Mouse (Mus musculus) adrenal gland, adult 8-10 months (tissue): ENCODE measurements around the gene Ttbk2. TPM values are rescaled to one million over a fixed set of nuclear protein-coding genes. Genes with fewer than 3 reads are reported as not detected.

Experiments used
- DNase-seq: peaks from one replicate; pipeline ENCODE4 v3.0.0; 2022
- total RNA-seq, 4 experiments: library from RNA; stranded (reverse); gene quantifications; 2 replicates each; pipeline ENCODE4 v1.2.4; 2022

Ttbk2 gene
- total RNA-seq, result 10 to 100 TPM; 12.5 to 21.0 (median 16.8) TPM

DNA sequence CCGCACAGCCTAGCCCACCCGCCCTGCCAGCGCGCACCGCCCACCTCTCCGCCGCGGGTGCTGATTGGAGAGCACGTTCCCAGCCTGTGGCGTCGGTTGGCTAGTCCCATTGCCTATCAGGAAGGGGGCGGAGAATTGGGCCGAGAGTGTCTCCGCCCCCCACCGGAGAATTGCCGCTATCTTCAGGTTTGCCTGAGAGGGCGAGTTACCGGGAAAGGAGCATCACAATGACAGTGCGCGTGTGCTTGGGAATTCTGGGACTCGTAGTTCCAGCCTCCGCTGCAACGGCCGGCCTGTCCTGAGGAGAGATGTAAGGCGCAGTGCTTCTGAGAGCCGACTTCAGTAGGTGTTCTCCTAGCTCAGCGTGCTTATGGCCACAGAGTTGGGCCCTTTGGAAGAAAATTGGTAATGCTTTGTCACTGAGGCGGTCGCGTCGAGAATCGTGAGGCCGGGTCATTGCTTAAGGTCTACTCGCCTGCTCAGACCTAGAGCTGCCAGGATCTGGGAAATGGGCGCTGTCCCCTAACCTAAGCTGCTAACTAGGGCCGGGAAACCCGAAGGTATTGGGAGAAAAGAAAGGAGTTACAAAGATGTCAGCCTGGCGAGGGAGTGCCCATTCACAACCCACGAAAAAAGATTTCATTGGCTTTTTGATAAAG, at the start of gene Ttbk2:
TSS of gene Ttbk2 (minus strand) at position 181 of the 659 bp plus-strand sequence.
- DNase-seq, result peak; percentile 97

DNA sequence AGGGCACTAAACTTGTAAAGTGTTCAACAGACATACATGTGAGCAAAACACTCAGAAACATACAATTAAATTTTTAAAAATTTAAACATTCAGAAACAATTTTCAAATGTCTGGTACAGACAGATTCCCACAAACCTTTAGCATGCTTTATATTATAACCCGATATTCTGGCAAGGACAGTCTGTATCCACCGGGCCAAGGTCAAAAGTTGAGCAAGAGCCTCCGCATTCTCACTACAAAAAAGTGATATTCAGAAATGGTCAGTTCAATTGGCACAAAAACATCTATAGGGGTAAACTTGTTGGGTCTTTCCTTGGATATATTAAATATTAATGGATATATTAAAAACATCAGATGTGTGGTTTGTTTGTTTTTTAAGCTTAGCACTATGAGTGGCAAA, 46.0 kb upstream of the Ttbk2 start:
- DNase-seq, result peak; percentile 8

DNA sequence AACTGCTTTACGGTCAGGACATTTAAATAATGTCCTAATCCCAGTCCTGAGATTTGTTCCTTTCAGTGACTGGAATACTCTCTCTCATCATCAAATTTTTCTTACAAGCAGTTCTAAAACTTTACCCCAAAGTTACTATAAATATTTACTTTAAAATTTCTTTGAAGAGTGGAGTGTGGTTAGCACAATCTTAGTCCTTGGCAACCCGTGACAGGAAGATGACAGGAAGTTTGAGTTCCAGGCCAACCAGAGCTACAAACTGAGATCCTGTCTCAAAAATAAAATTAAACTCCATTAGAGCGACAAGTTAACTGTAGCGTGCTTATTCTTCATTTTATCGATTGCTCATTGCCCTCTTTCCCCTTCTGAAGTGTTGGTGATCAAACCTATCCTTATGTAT, 37.2 kb upstream of the Ttbk2 start:
- DNase-seq, result no peak

DNA sequence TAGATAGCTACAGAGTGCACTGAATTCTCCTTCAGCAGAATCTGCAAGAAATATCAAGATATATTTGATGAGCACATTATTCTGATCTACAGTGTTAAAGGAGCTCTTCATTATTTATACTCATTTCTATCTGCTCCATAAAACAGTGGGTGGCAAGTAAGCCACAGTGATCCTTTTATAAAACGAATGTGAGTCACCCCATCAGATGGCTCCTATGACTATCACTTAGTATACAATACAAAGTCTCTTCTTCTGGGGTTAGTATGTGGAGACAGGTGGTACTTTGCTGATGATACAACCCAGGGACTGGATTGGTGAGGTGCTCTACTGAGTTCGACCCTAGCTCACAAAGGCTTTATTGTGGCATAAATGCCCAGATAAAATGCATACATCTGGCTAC, 22.8 kb upstream of the Ttbk2 start:
- no peak for DNase-seq

DNA sequence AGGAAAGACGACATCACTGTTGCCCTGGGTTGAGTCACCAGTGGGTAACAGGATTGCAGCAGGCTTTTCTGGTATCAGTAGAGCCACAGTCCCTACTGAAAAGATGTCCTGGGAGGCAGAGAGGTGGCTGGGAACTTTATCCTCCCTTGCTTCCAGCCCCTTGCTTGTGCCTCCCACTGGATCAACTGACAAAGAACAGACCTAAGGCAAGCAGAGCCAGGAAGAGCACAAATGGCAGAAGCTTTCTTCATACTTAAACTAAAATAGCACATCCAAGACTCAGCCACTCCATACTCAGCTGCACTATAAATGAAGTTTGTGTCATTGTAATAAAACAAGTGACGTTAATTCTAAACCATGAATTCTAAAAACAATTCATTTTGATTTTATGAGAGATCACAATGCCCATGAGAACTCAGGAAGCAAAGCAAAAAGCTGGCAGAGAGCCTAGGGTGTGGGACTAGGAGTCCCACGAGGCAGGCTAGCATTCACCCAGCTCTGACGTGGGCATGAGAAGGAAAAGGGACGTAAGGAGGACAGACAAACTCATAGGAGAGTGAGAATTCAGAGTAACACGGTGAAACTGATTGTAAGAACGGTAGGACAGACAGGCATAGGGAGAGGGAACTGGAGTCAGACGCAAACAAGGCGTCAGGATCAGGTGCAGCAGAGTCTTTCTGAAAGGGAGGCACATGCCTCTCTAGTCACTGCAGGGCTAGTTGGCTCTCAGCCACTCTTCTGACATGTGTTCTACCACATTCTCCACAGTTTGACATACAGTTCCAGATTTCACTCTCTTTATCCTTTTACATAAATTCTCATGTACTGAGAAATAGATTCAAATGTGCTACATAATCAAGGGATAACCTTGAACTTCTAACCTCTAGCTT, 21.3 kb upstream of the Ttbk2 start:
- DNase-seq, result no peak

DNA sequence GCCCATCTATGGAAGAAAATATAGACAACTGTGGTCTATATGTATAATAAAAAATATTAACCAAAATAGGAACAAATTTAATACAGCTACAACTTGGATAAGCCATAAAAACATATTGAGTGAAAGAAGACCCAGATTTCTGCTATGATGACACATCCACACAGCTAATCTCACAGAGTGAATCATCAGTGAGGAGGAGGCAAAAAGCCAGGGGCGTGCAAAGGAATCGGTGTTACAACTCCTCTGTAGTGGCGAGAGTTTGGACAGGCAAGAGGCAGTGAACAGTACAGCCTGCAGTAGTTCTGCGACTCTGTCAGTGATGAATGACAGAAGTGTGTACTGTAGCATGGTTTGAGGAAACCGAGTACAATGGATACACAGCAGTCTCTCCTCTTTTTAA, 16.9 kb upstream of the Ttbk2 start:
- DNase-seq, result peak; percentile 29

DNA sequence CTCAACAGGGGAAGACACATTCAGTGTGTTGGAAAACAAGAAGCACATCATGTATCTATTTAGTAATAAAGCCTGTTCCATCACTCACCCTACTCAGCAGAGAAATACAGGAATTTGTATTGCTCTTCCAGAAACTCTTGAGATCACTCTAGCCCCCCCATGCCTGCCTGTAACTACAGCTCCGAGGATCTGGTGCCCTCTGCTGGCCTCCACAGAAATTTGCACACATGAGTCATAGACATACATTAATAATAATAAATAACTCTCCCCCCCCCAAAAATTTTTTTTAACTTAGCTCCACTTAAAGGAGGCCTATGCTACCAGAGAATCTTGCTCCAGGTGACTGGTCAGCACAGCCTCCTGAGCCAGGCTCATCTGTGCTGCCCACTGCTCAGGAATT, 16.2 kb upstream of the Ttbk2 start:
- DNase-seq, result no peak

DNA sequence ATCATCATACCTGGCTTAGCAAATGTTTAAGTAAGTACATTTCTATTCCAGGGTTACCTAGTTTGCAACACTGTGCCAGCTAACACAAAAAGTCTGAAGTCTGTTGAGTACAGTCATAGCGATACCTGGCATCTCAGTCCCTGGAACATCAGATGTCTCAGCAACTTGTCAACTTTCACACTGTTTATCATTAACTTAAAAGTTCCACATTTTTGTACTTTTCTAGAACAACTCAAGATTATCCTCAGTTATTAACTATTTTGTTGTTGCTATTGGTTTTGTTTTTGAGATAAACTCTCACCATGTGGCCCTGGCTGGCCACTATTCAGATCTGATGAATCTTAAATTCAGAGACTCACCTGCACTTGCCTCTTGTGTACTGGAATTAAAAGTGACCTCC, 13.0 kb upstream of the Ttbk2 start:
- no peak for DNase-seq

DNA sequence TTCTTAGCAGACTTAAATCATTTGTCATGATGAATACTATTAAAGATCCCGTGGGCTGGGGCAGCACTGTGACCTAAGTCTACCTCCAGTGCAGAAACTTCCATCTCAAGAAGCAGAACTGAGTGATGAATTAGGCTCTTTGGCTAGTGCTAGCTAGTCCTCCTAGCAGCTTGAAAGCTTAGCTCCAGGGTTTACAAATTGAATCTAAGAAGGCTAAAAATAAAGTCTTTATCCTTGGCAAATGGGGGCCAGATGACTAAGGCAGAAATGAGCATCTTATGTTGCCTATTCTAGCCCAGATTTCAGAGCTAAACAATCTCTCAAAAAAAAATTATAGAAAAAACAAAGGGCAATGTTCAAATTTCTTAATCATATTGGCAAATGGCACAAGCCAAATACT, 10.3 kb upstream of the Ttbk2 start:
- no peak for DNase-seq

DNA sequence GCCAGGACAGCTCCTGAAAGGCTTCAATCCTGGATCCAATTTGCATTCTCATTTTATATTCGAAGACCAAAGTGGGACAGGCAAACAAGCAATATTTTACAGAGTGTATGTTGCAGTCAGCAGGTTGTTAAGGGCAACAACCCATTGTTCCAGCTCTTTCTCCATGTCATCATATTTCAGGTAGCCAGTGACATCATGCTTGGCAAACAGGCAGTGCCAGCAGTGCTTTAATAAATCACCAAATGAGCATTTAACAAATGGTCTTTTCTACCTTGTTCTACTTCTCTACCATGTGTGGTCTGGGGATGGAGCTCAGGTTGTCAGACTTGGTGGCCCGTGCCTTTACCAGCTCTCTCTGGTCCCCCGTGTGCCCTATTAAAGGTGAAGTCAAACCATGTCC, 7.7 kb upstream of the Ttbk2 start:
- no peak for DNase-seq

DNA sequence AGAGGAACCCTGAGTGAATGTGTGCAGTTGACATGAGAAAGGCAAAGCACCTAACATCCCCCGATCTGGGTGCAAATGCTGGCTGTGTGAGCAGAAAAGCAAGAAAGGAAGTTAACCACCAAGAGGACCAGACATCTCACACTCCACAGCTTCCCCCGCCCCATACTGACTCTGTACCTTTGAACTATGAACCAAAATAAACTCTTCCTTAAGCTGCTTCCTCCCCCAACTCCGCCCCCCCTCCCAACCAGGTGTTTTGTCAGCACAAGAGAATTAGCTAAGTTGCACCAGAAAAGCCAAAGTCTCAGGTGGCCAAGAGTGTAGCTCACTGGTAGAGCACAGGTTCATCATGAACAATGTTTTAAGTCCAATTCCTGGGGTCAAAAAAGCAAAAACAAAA, 2.7 kb upstream of the Ttbk2 start:
- DNase-seq, result no peak

DNA sequence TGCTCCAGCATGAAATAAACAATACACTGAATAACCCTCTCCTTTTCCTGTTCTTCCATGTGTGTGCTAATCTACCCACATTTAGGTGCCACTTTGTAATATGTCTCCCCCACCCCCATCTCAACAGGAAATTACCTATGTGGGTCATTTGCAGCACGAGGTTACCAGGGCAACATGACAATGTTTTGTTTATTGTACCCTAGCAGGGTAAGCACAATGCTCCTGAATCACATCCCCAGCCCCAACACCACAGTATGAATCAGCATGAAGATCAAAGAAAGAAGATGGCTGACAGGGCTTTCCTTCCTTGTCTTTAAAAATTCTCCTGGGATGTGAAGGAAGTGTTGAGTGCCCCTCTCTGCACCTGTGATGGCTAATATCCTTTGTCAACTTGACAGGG, 2.2 kb upstream of the Ttbk2 start:
- DNase-seq, result no peak

DNA sequence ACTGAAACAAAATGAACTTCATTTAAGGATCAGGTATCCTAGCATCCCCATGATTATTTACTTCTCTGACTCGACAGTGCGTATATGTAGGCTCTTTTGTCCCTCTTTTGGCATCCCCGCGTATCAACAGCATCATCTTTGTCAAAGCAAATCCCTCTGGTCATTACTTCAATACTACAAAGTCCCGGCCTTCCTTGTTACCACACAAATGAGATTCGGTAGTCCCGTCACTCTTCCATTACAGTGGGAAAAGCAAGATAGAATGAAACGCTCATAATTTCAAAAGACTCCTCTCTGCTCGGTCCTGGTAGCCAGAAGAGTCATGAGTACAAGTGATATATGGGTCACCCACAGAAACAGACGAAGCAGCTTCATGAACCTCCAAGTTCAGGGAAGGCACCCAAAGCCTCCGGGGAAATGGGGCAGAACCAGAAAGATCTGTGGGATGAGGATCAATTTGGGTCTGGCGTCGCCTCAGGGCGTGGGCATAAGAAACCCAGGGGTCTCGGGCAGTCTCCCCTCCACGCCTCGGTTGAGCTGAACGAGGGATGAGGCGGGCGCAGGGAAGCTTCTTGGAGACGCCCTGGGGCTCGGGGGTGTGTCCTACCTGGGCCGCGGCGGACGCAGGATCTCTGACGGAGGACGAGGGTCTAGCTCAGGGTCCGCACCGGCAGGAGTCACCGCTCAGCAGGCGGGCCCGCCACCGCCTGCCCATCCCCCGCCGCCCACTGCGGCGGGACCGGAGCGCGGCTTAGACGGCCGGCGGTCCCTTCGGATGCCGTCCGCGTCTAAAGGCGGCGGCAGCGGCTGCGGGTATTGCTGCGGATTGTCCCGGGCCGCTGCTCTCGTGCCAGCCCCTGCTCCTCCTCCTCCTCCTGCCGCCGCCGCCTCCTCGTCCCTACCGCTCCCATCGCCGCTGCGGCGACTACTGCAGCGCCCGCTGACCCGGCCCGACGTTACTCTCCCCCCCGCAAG, 668 bp downstream of the Ttbk2 start, which contains the start of gene Cdan1:
TSS of gene Cdan1 (minus strand) at position 680 of the 975 bp plus-strand sequence.
- DNase-seq, result peak; percentile 32

DNA sequence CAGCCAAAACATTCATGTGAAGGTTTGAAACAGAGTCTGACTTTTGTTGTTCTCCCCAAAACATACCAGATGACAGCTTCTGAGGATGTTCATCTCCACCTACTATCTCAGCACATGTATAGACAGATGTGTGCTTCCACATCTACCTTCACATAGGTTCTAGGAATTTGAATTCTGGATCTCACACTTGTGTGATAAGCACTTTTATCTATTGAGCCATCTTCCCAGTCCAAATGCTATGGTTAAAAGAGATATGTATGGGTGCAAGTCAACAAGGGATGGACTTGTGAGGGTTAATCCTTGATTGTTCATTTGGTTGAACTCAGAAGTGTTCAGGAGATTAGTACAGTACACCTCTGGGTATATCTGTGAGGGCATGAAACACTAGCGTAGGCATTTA, 5.1 kb downstream of the Ttbk2 start:
- no peak for DNase-seq

DNA sequence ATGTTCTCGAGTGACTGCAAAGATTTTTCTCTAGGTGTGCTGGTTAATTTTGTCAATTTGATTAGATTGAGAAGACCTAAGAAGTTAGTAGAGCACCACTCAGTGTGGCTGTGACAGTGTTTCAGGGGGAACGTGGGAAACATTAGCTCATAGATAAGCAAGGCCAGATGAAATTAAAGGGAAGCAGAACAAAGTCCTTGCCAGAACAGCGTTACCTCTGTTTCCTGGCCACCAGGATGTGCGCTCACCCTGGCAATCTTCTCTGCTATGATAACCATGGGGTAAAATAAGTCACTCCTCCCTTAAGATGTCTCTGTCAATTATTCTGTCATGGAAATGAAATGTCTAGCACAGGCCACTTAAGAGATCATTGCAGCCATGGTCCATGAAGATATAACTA, 6.4 kb downstream of the Ttbk2 start:
- DNase-seq, result no peak

DNA sequence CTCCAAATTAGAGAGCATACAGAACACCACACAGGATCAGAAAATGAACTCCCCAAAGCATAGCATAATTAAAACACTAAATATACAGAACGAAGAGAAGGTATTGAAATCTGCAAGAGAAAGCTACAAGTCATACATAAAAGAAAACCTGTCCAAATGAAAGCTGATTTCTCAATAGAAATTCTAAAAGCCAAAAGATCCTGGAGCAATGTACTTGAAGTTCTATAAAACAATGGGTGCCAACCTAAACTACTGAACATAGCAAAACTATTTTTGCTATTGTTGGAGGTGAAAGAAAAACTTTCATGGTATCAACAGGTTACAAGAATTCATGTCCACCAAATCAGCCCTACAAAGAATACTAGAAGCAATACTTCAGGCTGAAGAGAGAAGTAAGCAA, 9.2 kb downstream of the Ttbk2 start:
- no peak for DNase-seq

DNA sequence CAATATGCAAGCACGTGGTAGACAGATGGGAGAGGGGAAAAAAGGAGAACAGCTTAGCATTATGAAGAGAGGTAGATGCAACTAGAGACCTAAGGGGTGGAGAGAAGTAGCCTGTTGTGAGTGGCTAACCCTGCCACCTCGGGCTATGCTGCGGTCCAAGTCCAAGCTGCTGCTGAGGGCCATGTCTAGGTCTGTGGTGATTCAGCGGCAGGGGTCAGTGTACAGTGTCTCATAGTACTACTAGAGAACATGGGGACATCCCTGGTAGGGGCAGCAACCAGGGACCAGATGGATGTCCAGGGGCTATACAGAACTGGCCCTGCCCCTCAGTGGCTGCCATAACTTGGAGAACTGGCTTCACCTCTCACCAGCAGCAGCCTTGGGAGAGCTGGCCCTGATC, 15.2 kb downstream of the Ttbk2 start:
- no peak for DNase-seq

DNA sequence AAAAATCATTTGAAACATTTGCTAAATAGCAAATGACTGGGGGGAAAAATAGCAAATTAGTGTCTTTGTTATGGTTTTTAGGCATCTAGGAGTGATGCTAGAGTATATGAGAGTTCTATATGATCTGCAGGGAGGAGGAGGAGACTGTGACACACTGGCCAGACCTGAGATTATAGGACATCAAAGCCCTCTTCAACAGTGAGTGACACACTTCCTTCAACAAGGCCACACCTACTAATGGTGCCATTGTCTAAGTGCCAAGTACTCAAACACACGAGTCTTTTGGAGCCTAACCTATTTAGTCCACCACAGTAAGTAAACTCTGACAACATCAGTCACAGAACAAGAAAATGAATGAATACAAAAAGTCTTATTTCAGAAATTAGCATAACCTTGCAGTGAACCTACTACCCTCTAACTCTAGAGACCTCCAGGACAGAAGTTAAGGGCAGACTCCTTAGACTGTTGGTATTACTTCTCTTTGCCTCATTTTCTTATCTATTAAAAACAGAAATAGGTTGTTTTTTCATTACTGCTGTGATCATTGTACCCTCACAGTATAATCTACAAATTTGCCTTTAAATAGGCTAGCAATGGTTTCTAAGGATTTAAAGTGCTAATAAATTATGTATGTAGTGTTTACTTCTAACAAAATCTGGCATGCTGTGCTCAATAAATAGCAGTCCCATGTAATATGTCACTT, 23.3 kb downstream of the Ttbk2 start:
- no peak for DNase-seq

DNA sequence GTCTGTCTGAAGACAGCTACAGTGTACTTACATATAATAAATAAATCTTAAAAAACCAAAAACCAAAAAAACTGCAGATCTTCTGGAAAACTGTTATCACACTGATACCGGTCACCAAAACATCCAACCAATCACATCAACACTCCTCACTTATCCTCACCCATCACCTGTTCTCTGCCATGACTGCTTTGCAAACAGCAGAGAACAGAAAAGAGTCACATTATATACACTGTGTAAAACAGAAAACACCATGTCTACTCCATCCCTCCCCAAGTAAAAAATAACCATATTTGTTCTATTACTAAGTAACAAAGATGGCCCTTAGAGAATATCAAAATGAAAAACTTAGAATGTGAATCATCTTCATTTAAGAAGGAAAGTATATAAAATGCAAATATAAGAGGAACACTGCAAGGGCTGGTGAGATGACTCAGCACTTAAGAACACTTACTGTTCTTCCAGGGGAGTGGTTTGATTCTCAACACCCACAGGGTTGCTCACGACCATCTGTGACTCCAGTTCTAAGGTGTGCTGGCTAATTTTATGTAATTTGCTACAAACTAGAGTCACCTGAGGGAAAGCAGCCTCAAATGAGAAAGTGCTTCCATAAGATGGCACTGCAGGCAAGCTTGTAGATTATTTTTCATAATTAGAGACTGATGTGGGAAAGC, 80.0 kb downstream of the Ttbk2 start:
- no peak for DNase-seq

DNA sequence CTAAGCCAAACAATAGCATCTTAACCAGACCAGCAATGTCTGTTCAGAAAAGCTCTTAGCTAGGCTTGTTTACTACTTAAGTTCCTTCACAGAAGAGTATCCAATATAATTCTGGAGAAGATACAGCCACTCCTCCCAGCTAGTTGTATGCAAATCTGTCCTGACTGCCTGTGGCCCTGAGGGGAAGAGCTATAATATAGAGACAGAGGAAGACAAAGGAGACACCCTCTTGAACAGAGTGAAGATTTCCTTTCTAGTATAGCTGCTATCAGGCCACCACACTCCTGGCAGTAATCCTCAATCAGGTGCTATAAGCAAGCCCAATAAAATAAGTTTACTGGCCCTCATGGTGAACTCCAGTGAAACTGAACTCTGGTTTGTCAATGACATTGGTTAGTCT, 88.5 kb downstream of the Ttbk2 start:
- DNase-seq, result no peak

DNA sequence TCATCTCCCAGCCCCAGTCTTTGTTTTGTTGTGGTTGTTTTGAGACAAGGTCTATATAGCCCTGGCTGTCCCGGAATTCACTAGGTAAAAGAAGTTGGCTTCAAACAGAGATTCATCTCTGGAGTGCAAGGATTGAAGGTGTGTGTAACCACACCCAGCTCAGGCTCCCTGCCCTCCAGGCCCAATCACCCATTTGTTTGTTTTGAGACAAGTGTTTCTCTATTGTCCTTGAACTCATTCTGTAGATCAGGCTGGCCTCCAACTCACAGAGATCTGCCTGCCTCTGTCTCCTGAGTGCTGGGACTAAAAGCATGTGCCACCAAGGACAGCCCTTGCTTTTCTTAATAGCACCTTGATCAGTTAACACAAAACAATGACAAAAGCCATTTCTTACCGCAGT, 102.4 kb downstream of the Ttbk2 start:
- DNase-seq, result no peak

DNA sequence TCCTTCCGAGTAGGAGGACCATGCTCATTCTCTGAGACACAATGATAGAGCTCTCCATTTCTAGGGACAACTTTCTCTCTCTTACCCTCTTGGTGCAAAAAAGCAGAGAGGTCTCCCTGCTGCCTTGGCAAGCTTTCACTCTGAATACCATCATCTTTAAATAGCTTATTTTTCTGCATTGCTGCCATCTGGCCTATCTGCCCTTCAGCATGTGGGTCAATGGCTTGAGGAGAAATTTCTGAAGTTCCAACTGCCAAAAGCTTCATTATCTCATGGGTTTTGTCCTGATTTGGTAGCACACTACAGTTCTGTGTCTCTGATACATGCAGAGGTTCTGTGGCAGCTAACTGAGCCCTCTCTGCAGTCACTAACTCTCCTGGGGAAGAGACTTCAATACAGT, 104.9 kb downstream of the Ttbk2 start:
- DNase-seq, result no peak
